8 mouse cellular contexts compared by ENCODE assay signal in the genomic region with DNA sequence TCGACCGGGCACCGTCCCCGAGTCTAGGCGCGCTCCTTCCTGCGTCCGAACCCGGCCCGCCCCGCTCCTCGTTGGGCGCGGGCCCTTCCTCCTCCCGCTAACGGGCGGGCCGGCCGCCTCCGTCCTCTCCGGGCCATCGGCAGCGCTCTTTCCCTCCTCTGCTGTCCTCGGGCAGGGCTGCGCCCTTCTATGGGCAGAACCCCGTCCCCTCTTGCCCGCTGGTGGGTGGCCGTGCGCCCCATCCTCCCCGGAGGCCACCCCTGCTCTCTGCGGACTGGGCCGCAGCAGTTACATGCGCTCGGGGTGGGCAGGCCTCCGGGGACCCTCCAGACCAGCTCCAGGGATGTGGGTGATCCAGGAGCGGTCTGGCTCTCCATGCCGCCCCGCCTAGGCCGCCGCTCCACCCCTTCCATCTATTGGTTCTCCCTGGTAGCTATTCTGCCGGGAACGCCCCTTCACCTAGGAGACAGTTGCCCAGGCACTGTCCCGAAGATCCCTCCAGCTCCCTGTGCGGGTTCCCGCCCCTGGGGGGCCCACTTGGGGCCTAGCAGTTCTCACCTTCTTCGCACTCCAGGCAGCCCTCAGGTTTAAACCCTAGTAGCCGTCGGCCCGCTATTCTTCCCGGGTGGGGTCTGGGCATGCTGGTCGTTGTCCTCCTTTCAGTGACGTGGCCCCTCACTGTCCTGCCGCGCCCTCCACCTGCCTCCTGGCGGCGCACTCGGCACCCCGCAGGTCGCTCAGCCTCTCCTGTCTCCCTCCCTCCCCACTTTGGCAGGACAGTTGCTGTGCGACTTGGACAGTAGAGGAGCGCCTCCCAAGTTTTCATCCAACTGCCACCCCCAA. TPM values are rescaled to one million over a fixed set of nuclear protein-coding genes. Genes with fewer than 3 reads are reported as not detected.
DNase-seq lines count a peak whose midpoint lies in the region; ATAC-seq and TF ChIP-seq lines count a peak whose summit lies in the region.

No protein-coding gene starts in this region.

- intact Hi-C loops in heart, postnatal 25 days (cut with DNase I) = loop anchor here (2.0 kb wide), 1 partner anchor 43 kb away; no protein-coding TSS in a partner anchor

- DNase-seq in G1E (ENCODE audit: low spot score) = peak; percentile 97
- peak; percentile 92 for DNase-seq in cerebellum, adult 11-12 months
- DNase-seq in heart, postnatal 25 days (ENCODE audit: low spot score) = peak; percentile 74
- DNase-seq in layer of hippocampus, adult 18-20 months (ENCODE audit: low spot score in 2 of 2) = peak; percentile 80 to 87
- DNase-seq in lung, adult 18-20 months = peak; percentile 86 to 91
- DNase-seq in testis, postnatal 10 days (ENCODE audit: low spot score) = peak; percentile 91

- peaks cover 12% of the 10 kb centered on the region for H3K27me3 ChIP-seq in G1E (ENCODE audit: insufficient read depth, low read length)
- H3K27me3 ChIP-seq in forebrain, embryonic 15.5 days = no peaks in the 10 kb centered on the region
- H3K27me3 ChIP-seq in neural tube, embryonic 14.5 days (ENCODE audit: control insufficient read depth, insufficient read depth, low read length) = no peaks in the 10 kb centered on the region

- H3K4me1 ChIP-seq in G1E (ENCODE audit: insufficient read depth, low read depth, low read length) = peaks cover 35% of the 10 kb centered on the region
- H3K4me1 ChIP-seq in forebrain, embryonic 15.5 days = peaks cover 18% of the 10 kb centered on the region
- H3K4me1 ChIP-seq in neural tube, embryonic 14.5 days (ENCODE audit: control insufficient read depth, insufficient read depth, low read length) = peaks cover 14% of the 10 kb centered on the region

- peak overlapping the region; percentile 94 for H3K9ac ChIP-seq in forebrain, embryonic 15.5 days (replicated peaks)
- H3K9ac ChIP-seq in neural tube, embryonic 14.5 days (replicated peaks; ENCODE audit: low read depth, low read length) = peak overlapping the region; percentile 89

- peak overlapping the region; percentile 98 for H3K4me3 ChIP-seq in G1E (ENCODE audit: low read depth, low read length)
- peak overlapping the region; percentile 83 for H3K4me3 ChIP-seq in forebrain, embryonic 15.5 days
- H3K4me3 ChIP-seq in neural tube, embryonic 14.5 days (ENCODE audit: low read depth, low read length) = peak overlapping the region; percentile 97

- TF ChIP-seq CTCF in G1E (IDR thresholded peaks at IDR 0.05; ENCODE audit: low read depth, low read length) = 0 out of 2 replicates have a peak, but pooled peaks have one; percentile 19

- H3K36me3 ChIP-seq in G1E (replicated peaks) = peaks cover 45% of the 10 kb centered on the region
- peaks cover 23% of the 10 kb centered on the region for H3K36me3 ChIP-seq in forebrain, embryonic 15.5 days
- peaks cover 11% of the 10 kb centered on the region for H3K36me3 ChIP-seq in neural tube, embryonic 14.5 days (ENCODE audit: control insufficient read depth, insufficient read depth, low read length)

- peak overlapping the region; percentile 91 for H3K4me2 ChIP-seq in forebrain, embryonic 15.5 days (replicated peaks)
- peak overlapping the region; percentile 73 for H3K4me2 ChIP-seq in neural tube, embryonic 14.5 days (ENCODE audit: low read depth, low read length)

- H3K27ac ChIP-seq in forebrain, embryonic 15.5 days (replicated peaks) = peak overlapping the region; percentile 86
- H3K27ac ChIP-seq in neural tube, embryonic 14.5 days (ENCODE audit: low read depth, low read length) = peak overlapping the region; percentile 84

- under 1% methylated on average over 59 of the region's 61 CpGs for WGBS in forebrain, embryonic 15.5 days
- whole genome bisulfite sequencing in neural tube, embryonic 14.5 days = under 1% methylated on average over 55 of the region's 61 CpGs

- H3K9me3 ChIP-seq in G1E (replicated peaks) = 0 out of 2 replicates have a peak, but pooled peaks cover 2% of the 10 kb centered on the region
- no peaks in the 10 kb centered on the region for H3K9me3 ChIP-seq in forebrain, embryonic 15.5 days
- no peaks in the 10 kb centered on the region for H3K9me3 ChIP-seq in neural tube, embryonic 14.5 days (ENCODE audit: control insufficient read depth, low read length)

- ATAC-seq in G1E (ENCODE audit: extremely low read depth, insufficient number of reproducible peaks, low FRiP score, poor library complexity, severe bottlenecking) = peak; percentile 87
- ATAC-seq in forebrain, embryonic 15.5 days (replicated peaks) = peak; percentile 87
- ATAC-seq in neural tube, embryonic 14.5 days (ENCODE audit: low read depth) = peak; percentile 86

RNA-seq across cellular contexts. Expression of a gene that starts 1.2 kb away (rescaled TPM):
- 72.5 and 158 TPM in 2 replicates for total RNA-seq in G1E (2014; fragmentation: Nextera tagmentation)
- 64.6 and 70.9 TPM in 2 replicates for total RNA-seq in G1E (2017)
- 16.0 and 24.1 TPM in 2 replicates for polyA plus RNA-seq in G1E (2012)
- 67.9 and 74.8 TPM in 2 replicates for polyA plus RNA-seq in forebrain, embryonic 15.5 days (2015; fragmentation: Nextera tagmentation; extraction: Ambion mirVana)
- 10 to 100 TPM; 20.2 to 23.2 TPM for total RNA-seq in heart, postnatal 25 days (2021)
- 10 to 100 TPM; 87.0 to 88.7 TPM for total RNA-seq in layer of hippocampus, adult 18-20 months (2021)
- polyA plus RNA-seq in neural tube, embryonic 14.5 days (2014; fragmentation: Nextera tagmentation; extraction: Ambion mirVana) = 68.2 and 68.6 TPM in 2 replicates

RNA-seq across cellular contexts. Expression of a gene that starts 21.2 kb away (rescaled TPM):
- total RNA-seq in G1E (2014; fragmentation: Nextera tagmentation) (22.2 and 23.6 TPM in 2 replicates), G1E (2017) (2.9 and 5.1 TPM in 2 replicates)
- 17.6 and 21.1 TPM in 2 replicates for polyA plus RNA-seq in G1E (2012)
- 6.8 and 7.2 TPM in 2 replicates for polyA plus RNA-seq in forebrain, embryonic 15.5 days (2015; fragmentation: Nextera tagmentation; extraction: Ambion mirVana)
- 1 to 10 TPM; 4.6 to 5.8 TPM for total RNA-seq in heart, postnatal 25 days (2021)
- total RNA-seq in layer of hippocampus, adult 18-20 months (2021) = 1 to 10 TPM; 7.5 to 9.0 TPM
- 21.4 and 22.9 TPM in 2 replicates for polyA plus RNA-seq in neural tube, embryonic 14.5 days (2014; fragmentation: Nextera tagmentation; extraction: Ambion mirVana)

RNA-seq across cellular contexts. Expression of a gene that starts 45.0 kb away (rescaled TPM):
- 42.1 and 52.2 TPM in 2 replicates for total RNA-seq in G1E (2014; fragmentation: Nextera tagmentation)
- 57.2 and 61.6 TPM in 2 replicates for total RNA-seq in G1E (2017)
- polyA plus RNA-seq in G1E (2012) = 42.5 and 62.3 TPM in 2 replicates
- 92.6 and 95.7 TPM in 2 replicates for polyA plus RNA-seq in forebrain, embryonic 15.5 days (2015; fragmentation: Nextera tagmentation; extraction: Ambion mirVana)
- 10 to 100 TPM; 25.4 to 26.6 TPM for total RNA-seq in heart, postnatal 25 days (2021)
- 10 to 100 TPM; 43.2 to 44.4 TPM for total RNA-seq in layer of hippocampus, adult 18-20 months (2021)
- polyA plus RNA-seq in neural tube, embryonic 14.5 days (2014; fragmentation: Nextera tagmentation; extraction: Ambion mirVana) = 66.2 and 67.4 TPM in 2 replicates

Comparison
In these comparisons a context has a peak if more than half of its experiments do, and no peak if none do; other contexts are left out.
1. Peak in every context shown above with its lines: DNase-seq, ATAC-seq, H3K4me3 ChIP-seq and H3K27ac ChIP-seq.